Mouse (Mus musculus) heart, postnatal 0 days (tissue): ENCODE results near the gene Hilpda. TPM values are rescaled to one million over a fixed set of nuclear protein-coding genes. Genes with fewer than 3 reads are reported as not detected.

Source experiments
- ATAC-seq: fragments of 200-750 bp; cut with Nextera tagmentation; 2 replicates; pipeline ENCODE4 v1.8.0; 2017; ENCODE audit warnings: low read depth, moderate number of reproducible peaks, moderate library complexity; ENCODE audit not compliant: insufficient read depth
- DNase-seq: peaks from one replicate; pipeline ENCODE4 v3.0.0-alpha.2; 2016; ENCODE audit warnings: low spot score
- H3K27ac ChIP-seq: fragments of 300-500 bp; sonication (generic); 2 replicates; pipeline ENCODE4 v1.5.1; 2014; ENCODE audit warnings: low read depth, mild to moderate bottlenecking
- H3K27me3 ChIP-seq: fragments of 300-500 bp; sonication (generic); 2 replicates; pipeline ENCODE4 v1.6.1; 2014; ENCODE audit warnings: low read length, mixed read lengths; ENCODE audit not compliant: control insufficient read depth, insufficient read depth
- H3K36me3 ChIP-seq: fragments of 300-500 bp; sonication (generic); replicated peaks from 2 replicates; pipeline ENCODE4 v1.6.1; 2014; ENCODE audit warnings: low read length, mixed read lengths; ENCODE audit not compliant: control insufficient read depth, insufficient read depth
- H3K4me1 ChIP-seq: fragments of 300-500 bp; sonication (generic); 2 replicates; pipeline ENCODE4 v1.6.1; 2014; ENCODE audit warnings: antibody characterized with exemption; ENCODE audit not compliant: control insufficient read depth, insufficient read depth
- H3K4me2 ChIP-seq: fragments of 300-500 bp; sonication (generic); 2 replicates; pipeline ENCODE4 v1.6.1; 2014; ENCODE audit warnings: low read depth, mild to moderate bottlenecking, low read length, moderate library complexity
- H3K4me3 ChIP-seq: fragments of 300-500 bp; sonication (generic); 2 replicates; pipeline ENCODE4 v1.5.1; 2014; ENCODE audit warnings: low read depth, low read length
- H3K9ac ChIP-seq: fragments of 300-500 bp; sonication (generic); replicated peaks from 2 replicates; pipeline ENCODE4 v1.6.1; 2014; ENCODE audit warnings: low read depth, low read length, mixed read lengths
- H3K9me3 ChIP-seq: fragments of 300-500 bp; sonication (generic); replicated peaks from 2 replicates; pipeline ENCODE4 v1.6.1; 2016; ENCODE audit warnings: low read length; ENCODE audit not compliant: control insufficient read depth
- CTCF ChIP-seq: IDR thresholded peaks from 2 replicates; pipeline ENCODE4 v1.5.1; 2016; ENCODE audit warnings: antibody characterized with exemption, control low read depth, low read depth
- EP300 ChIP-seq: IDR thresholded peaks from 2 replicates; pipeline ENCODE4 v1.6.1; 2016; ENCODE audit warnings: antibody characterized with exemption, low read depth
- WGBS: fragments of 180-500 bp; shearing (Covaris S2); extraction: QIAGEN DNeasy Blood & Tissue Kit; methylation state at CpG from one replicate; pipeline ENCODE4 v1.1.7; 2014; 5-methylcytosine and 5-hydroxymethylcytosine counted together
- polyA plus RNA-seq: library from polyadenylated mRNA; unstranded; fragments of >200 nt; fragmentation: Nextera tagmentation; extraction: Ambion mirVana; gene quantifications from 2 replicates; pipeline ENCODE4 v1.2.1, GENCODE M21; 2015
- total RNA-seq: library from RNA; depleted of rRNA; stranded (reverse); fragments of >200 nt; gene quantifications from 2 replicates; pipeline ENCODE4 v1.2.3, GENCODE M21; 2014; ENCODE audit warnings: low replicate concordance

Gene Hilpda
- total and polyA plus RNA-seq, 2 experiments from 2014 or later = 23.8 to 42.1 TPM

GRCm38 (mm10) chr6:29287481-29287880, 15.2 kb downstream of the Hilpda start:
- no peaks in the 10 kb centered on the region for H3K27me3 ChIP-seq
- 50% methylated on average over 6 of the region's 6 CpGs for WGBS
- H3K36me3 ChIP-seq = no peaks in the 10 kb centered on the region
- TF ChIP-seq CTCF = no peak
- no peak for TF ChIP-seq EP300
- ATAC-seq (no peak), DNase-seq (no peak)
- no peaks in the 10 kb centered on the region for H3K4me1 ChIP-seq
- H3K4me3 ChIP-seq = no peak overlapping the region
- H3K9me3 ChIP-seq = no peaks in the 10 kb centered on the region
- no peak overlapping the region for H3K27ac ChIP-seq
- H3K9ac ChIP-seq = no peak overlapping the region
- no peak overlapping the region for H3K4me2 ChIP-seq

DNA sequence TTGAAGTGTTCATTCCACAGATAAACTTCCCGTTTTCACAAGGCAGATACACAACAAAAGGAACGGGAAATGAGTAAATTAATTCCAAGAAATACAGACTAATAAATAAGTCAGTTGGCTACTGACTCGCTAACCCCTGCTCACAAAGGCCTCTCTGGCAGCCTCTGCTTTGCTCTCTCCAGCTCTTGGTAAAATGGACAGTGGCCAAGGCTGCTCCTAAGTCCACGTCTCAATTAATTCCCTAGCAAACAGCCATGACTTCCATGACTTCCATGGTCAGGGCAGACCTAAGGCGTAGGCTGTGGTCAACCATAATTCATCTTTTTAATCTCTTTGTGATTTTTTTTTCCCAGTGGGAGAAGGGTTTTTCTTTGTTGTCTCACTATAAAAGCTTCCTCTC, 15.7 kb downstream of the Hilpda start:
- Histone ChIP-seq H3K4me1 (no peaks in the 10 kb centered on the region), H3K27me3 (no peaks in the 10 kb centered on the region), H3K9me3 (no peaks in the 10 kb centered on the region), H3K36me3 (no peaks in the 10 kb centered on the region), H3K27ac (no peak overlapping the region), H3K4me2 (no peak overlapping the region), H3K9ac (no peak overlapping the region), H3K4me3 (no peak overlapping the region)
- ATAC-seq (no peak), DNase-seq (no peak)
- no peak for TF ChIP-seq CTCF
- TF ChIP-seq EP300 = no peak
- WGBS = 53% methylated on average over 5 of the region's 5 CpGs

- no peaks in the 10 kb centered on the region for H3K27me3 ChIP-seq
- WGBS = 46% methylated on average over 6 of the region's 6 CpGs
These were observed 16.4 kb downstream of the Hilpda start for GRCm38 (mm10) chr6:29288651-29289050.

DNA sequence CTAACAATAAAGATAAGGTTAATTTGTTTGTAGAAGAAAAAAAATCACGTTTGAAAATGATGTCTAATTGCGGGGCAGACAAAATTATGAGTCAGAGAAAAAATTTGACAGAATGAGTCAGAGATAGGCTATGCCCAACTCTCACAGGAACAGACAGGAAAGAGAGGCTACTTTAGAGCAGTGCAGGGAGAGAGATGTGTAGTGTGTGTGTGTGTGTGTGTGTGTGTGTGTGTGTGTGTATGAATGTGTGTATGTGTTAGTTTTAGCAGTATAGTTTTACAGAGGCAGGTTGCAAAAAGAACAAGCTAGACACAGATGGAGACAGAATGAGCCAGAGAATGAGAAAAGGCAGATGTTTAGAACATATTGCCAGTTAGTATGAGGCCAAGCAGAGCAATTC, 26.8 kb downstream of the Hilpda start:
- no peak overlapping the region for H3K4me3 ChIP-seq
- H3K9ac ChIP-seq = no peak overlapping the region
- 28% methylated on average over 2 of the region's 2 CpGs for WGBS
- H3K4me2 ChIP-seq = no peak overlapping the region
- no peak for DNase-seq
- TF ChIP-seq EP300 = no peak
- TF ChIP-seq CTCF = no peak
- no peaks in the 10 kb centered on the region for H3K36me3 ChIP-seq
- no peaks in the 10 kb centered on the region for H3K27me3 ChIP-seq
- ATAC-seq = no peak
- H3K9me3 ChIP-seq = no peaks in the 10 kb centered on the region
- no peaks in the 10 kb centered on the region for H3K4me1 ChIP-seq
- H3K27ac ChIP-seq = no peak overlapping the region

More at GRCm38 (mm10) chr6:29288651-29289050, 16.4 kb downstream of the Hilpda start:
- no peak for DNase-seq
- Histone ChIP-seq H3K27ac (no peak overlapping the region), H3K36me3 (no peaks in the 10 kb centered on the region), H3K9me3 (no peaks in the 10 kb centered on the region), H3K4me1 (no peaks in the 10 kb centered on the region), H3K4me3 (no peak overlapping the region), H3K9ac (no peak overlapping the region), H3K4me2 (no peak overlapping the region)
- ATAC-seq = no peak
- TF ChIP-seq EP300 = no peak
- no peak for TF ChIP-seq CTCF

DNA sequence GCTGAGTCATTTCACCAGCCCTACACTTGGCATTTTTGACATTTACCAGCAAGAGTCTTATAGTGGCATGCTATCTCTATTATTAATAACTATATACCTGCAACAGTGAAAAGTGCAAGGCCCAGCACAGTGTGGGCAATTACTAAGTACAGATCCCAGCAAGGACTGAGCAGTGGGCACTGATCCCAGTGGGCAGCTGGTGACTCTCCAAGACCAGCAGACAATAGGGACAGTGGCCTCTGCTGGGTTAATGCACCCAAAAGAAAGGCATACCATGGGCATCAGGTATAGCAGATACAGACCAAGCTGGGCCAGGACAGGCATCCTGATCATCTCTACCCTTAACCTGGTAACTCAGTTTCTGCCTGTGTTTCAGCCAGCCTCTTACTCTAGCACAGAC, 31.0 kb downstream of the Hilpda start:
- H3K9me3 ChIP-seq = peaks cover 7% of the 10 kb centered on the region; the same call in 1 of the 2 replicates
- DNase-seq (no peak), ATAC-seq (no peak)
- H3K9ac ChIP-seq = no peak overlapping the region
- H3K4me3 ChIP-seq = no peak overlapping the region
- H3K27me3 ChIP-seq = no peaks in the 10 kb centered on the region
- H3K4me1 ChIP-seq = no peaks in the 10 kb centered on the region
- H3K4me2 ChIP-seq = no peak overlapping the region
- no peaks in the 10 kb centered on the region for H3K36me3 ChIP-seq
- TF ChIP-seq EP300 (no peak), CTCF (no peak)
- no peak overlapping the region for H3K27ac ChIP-seq

DNA sequence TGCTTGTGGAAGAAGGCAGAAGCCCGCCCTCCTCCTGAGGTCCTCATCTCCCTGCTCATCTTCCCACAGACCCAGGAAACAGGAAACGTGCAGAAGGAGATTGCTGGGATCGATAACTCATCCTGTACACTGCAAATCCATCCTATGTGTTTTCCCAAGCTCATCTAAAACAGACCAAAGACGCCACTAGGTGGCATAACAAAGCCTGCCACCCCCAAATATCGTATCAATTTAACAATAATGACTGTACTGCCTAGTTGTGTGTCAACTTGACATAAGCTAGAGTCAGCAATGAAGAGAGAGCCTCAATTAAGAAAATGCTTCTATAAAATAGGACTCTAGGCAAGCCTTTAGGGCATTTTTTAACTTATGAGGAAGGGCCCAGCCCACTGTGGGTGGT, 31.4 kb downstream of the Hilpda start:
- H3K36me3 ChIP-seq = no peaks in the 10 kb centered on the region
- no peak overlapping the region for H3K9ac ChIP-seq
- TF ChIP-seq EP300 (no peak), CTCF (peak; percentile 22; the same call in 1 of the 2 replicates)
- no peaks in the 10 kb centered on the region for H3K27me3 ChIP-seq
- no peak overlapping the region for H3K4me2 ChIP-seq
- no peaks in the 10 kb centered on the region for H3K4me1 ChIP-seq
- ATAC-seq = no peak
- WGBS = 41% methylated on average over 4 of the region's 5 CpGs
- no peak overlapping the region for H3K4me3 ChIP-seq
- peaks cover 7% of the 10 kb centered on the region; the same call in 1 of the 2 replicates for H3K9me3 ChIP-seq
- DNase-seq = no peak
- no peak overlapping the region for H3K27ac ChIP-seq
